In the genomic region with DNA sequence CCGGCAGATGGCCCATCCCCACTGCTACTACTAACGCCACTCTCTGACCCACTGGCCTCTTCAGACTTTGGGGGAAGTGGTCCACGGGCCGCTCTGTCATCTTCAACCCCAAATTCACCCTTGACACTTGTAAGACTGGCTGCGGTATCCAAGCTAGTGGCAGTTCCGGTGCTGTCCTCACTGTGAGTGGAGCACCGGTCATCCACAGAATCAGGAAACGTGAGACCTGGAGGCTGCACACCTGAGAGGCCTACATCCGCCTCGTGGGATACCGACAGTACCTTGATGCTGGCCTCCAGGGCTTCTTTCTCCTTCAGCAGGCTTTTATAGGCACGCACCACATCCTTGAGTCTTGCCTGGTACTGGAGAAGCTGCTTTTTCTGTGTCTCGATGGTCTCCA, we compare ENCODE assay signal across 8 mouse cellular contexts. TPM values are rescaled to one million over a fixed set of nuclear protein-coding genes. Genes with fewer than 3 reads are reported as not detected.
DNase-seq lines count a peak whose midpoint lies in the region; ATAC-seq and TF ChIP-seq lines count a peak whose summit lies in the region.

No protein-coding gene starts in this region.

- DNase-seq in cerebellum, adult 9-10 months, result peak; percentile 44
- no peak for DNase-seq in cerebellum, adult 18-20 months
- DNase-seq in testis, postnatal 14 days (ENCODE audit: low spot score), result no peak
- DNase-seq in stomach, postnatal 0 days (ENCODE audit: low spot score), result peak; percentile 33
- no peak for DNase-seq in embryo, embryonic 9.5 days (ENCODE audit: extremely low spot score)
- no peak for DNase-seq in layer of hippocampus, adult 9-11 months

- no peak for ATAC-seq in liver, embryonic 12.5 days
- ATAC-seq in stomach, postnatal 0 days (ENCODE audit: low FRiP score, low TSS enrichment), result no peak

- no peak for TF ChIP-seq CTCF in testis, adult 2 months (IDR thresholded peaks at IDR 0.05; ENCODE audit: control insufficient read depth, insufficient read depth, insufficient replicate concordance, low read depth, low read length)
- no peak for TF ChIP-seq CTCF in stomach, postnatal 0 days (IDR thresholded peaks at IDR 0.05; ENCODE audit: low read depth)

- peak overlapping the region; percentile 94 for H3K4me2 ChIP-seq in liver, embryonic 12.5 days
- H3K4me2 ChIP-seq in stomach, postnatal 0 days (replicated peaks; ENCODE audit: low read depth), result peak overlapping the region; percentile 70

- no peak for TF ChIP-seq EP300 in stomach, postnatal 0 days (optimal IDR thresholded peaks at IDR 0.05)

- peaks cover 20% of the 10 kb centered on the region for H3K4me1 ChIP-seq in testis, adult 2 months (ENCODE audit: control insufficient read depth, insufficient read depth, low read length)
- H3K4me1 ChIP-seq in liver, embryonic 12.5 days, result peaks cover 53% of the 10 kb centered on the region
- H3K4me1 ChIP-seq in stomach, postnatal 0 days (replicated peaks; ENCODE audit: control insufficient read depth, insufficient read depth), result peaks cover 11% of the 10 kb centered on the region; the same call in 1 of the 2 replicates

- H3K36me3 ChIP-seq in testis, adult 2 months (ENCODE audit: control insufficient read depth, insufficient read depth, low read length), result no peaks in the 10 kb centered on the region
- H3K36me3 ChIP-seq in liver, embryonic 12.5 days, result peaks cover 48% of the 10 kb centered on the region
- H3K36me3 ChIP-seq in stomach, postnatal 0 days (ENCODE audit: control insufficient read depth, insufficient read depth, low read length), result peaks cover 12% of the 10 kb centered on the region

- WGBS in liver, embryonic 12.5 days (ENCODE audit: insufficient replicate concordance), result 14% methylated on average over 13 of the region's 13 CpGs
- 17% methylated on average over 13 of the region's 13 CpGs for WGBS in stomach, postnatal 0 days

- no peaks in the 10 kb centered on the region for H3K27me3 ChIP-seq in testis, adult 2 months (ENCODE audit: control insufficient read depth, insufficient read depth, low read length)
- no peaks in the 10 kb centered on the region for H3K27me3 ChIP-seq in liver, embryonic 12.5 days (replicated peaks)
- H3K27me3 ChIP-seq in stomach, postnatal 0 days (ENCODE audit: control insufficient read depth, insufficient read depth, low read length), result no peaks in the 10 kb centered on the region

- no peak for TF ChIP-seq POLR2A in testis, adult 2 months (IDR thresholded peaks at IDR 0.05; ENCODE audit: control insufficient read depth, low read depth, low read length)

- peak overlapping the region; percentile 88 for H3K9ac ChIP-seq in liver, embryonic 12.5 days
- peak overlapping the region; percentile 84 for H3K9ac ChIP-seq in stomach, postnatal 0 days (ENCODE audit: low read length)

- no peaks in the 10 kb centered on the region for H3K9me3 ChIP-seq in liver, embryonic 12.5 days (replicated peaks)
- H3K9me3 ChIP-seq in stomach, postnatal 0 days (ENCODE audit: control insufficient read depth, low read length), result no peaks in the 10 kb centered on the region

- peak overlapping the region; percentile 92 for H3K4me3 ChIP-seq in testis, adult 2 months (ENCODE audit: control insufficient read depth, low read depth, low read length)
- H3K4me3 ChIP-seq in liver, embryonic 12.5 days, result peak overlapping the region; percentile 80
- H3K4me3 ChIP-seq in stomach, postnatal 0 days (ENCODE audit: low read depth, low read length), result peak overlapping the region; percentile 58

- peak overlapping the region; percentile 88 for H3K27ac ChIP-seq in testis, adult 2 months (ENCODE audit: control insufficient read depth, insufficient read depth, low read depth, low read length)
- peak overlapping the region; percentile 92 for H3K27ac ChIP-seq in liver, embryonic 12.5 days
- H3K27ac ChIP-seq in stomach, postnatal 0 days (replicated peaks), result peak overlapping the region; percentile 81

RNA-seq across cellular contexts. Expression of gene Arf5, which starts 2.5 kb away (rescaled TPM):
- polyA plus RNA-seq in testis, adult 2 months (2012; rRNA removed), result 154 and 184 TPM in 2 replicates
- 370 and 395 TPM in 2 replicates for polyA plus RNA-seq in liver, embryonic 12.5 days (2016; fragmentation: Nextera tagmentation; extraction: Ambion mirVana)
- polyA plus RNA-seq in stomach, postnatal 0 days (2015; fragmentation: Nextera tagmentation; extraction: Ambion mirVana), result 296 and 303 TPM in 2 replicates

RNA-seq across cellular contexts. Expression of gene Fscn3, which starts 6.7 kb away (rescaled TPM):
- polyA plus RNA-seq in testis, adult 2 months (2012; rRNA removed), result 400 and 451 TPM in 2 replicates
- 0.38 and 0.41 TPM in 2 replicates for polyA plus RNA-seq in liver, embryonic 12.5 days (2016; fragmentation: Nextera tagmentation; extraction: Ambion mirVana)
- not detected in 2 replicates for polyA plus RNA-seq in stomach, postnatal 0 days (2015; fragmentation: Nextera tagmentation; extraction: Ambion mirVana)

RNA-seq across cellular contexts. Expression of gene Gcc1, which starts 7.3 kb away (rescaled TPM):
- polyA plus RNA-seq in testis, adult 2 months (2012; rRNA removed), result 11.1 and 12.1 TPM in 2 replicates
- polyA plus RNA-seq in liver, embryonic 12.5 days (2016; fragmentation: Nextera tagmentation; extraction: Ambion mirVana), result 5.5 and 6.7 TPM in 2 replicates
- polyA plus RNA-seq in stomach, postnatal 0 days (2015; fragmentation: Nextera tagmentation; extraction: Ambion mirVana), result 5.6 and 6.3 TPM in 2 replicates

RNA-seq across cellular contexts. Expression of gene Zfp800, which starts 23.1 kb away (rescaled TPM):
- polyA plus RNA-seq in testis, adult 2 months (2012; rRNA removed), result 5.2 and 6.1 TPM in 2 replicates
- 40.5 and 42.0 TPM in 2 replicates for polyA plus RNA-seq in liver, embryonic 12.5 days (2016; fragmentation: Nextera tagmentation; extraction: Ambion mirVana)
- polyA plus RNA-seq in stomach, postnatal 0 days (2015; fragmentation: Nextera tagmentation; extraction: Ambion mirVana), result 17.8 and 18.4 TPM in 2 replicates

RNA-seq across cellular contexts. Expression of gene Pax4, which starts 28.3 kb away (rescaled TPM):
- 0.19 TPM in 1 of 2 replicates, not detected in the other for polyA plus RNA-seq in testis, adult 2 months (2012; rRNA removed)
- polyA plus RNA-seq in liver, embryonic 12.5 days (2016; fragmentation: Nextera tagmentation; extraction: Ambion mirVana), result not detected in 2 replicates
- not detected in 2 replicates for polyA plus RNA-seq in stomach, postnatal 0 days (2015; fragmentation: Nextera tagmentation; extraction: Ambion mirVana)

Comparison
In these comparisons a context has a peak if more than half of its experiments do, and no peak if none do; other contexts are left out.
1. DNase-seq: peak in cerebellum, adult 9-10 months (single experiment) and stomach, postnatal 0 days (single experiment); none in cerebellum, adult 18-20 months (0 of 2), testis, postnatal 14 days (single experiment), embryo, embryonic 9.5 days (single experiment) and layer of hippocampus, adult 9-11 months (single experiment).
2. RNA of gene Fscn3, which starts 6.7 kb away (polyA plus RNA-seq): 400 to 451 TPM in testis, adult 2 months; 0.38 to 0.41 TPM in liver, embryonic 12.5 days and not detected in stomach, postnatal 0 days; every median in the first group is over 100 times any median in the second.
3. Peak in every context shown above with its lines, with median percentiles within 50 percentile points of each other: H3K27ac ChIP-seq and H3K4me3 ChIP-seq.